Mouse (Mus musculus): ENCODE results near the gene Rit1. TPM values are rescaled to one million over a fixed set of nuclear protein-coding genes. Genes with fewer than 3 reads are reported as not detected.
"Not testable (repeated sequence)": the region's sequence is repeated elsewhere in the genome, so short reads cannot be mapped to it uniquely, and the experiment has no call there.

Rit1 gene
- polyA plus RNA-seq, 1 experiment = 22.5 TPM

DNA sequence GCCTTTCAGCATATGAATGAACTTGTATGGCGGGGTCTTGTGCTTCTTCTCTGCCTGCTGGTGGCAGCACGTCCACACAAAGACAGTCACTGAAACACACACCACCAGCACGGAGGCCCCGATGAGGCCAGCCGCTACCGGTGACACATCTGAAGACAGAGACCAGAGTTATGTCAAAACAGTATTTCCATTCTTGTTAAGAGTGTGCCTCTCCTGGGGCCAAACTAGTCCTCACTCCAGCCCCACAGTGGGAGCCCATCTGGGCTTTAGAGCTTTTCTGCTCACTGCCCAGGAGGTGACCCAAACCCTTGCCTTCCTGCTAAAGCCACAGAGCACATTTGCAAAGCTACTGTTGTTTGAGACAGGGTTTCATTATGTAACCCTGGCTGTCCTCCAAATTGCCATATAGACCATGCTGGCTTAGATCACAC lies 45.8 kb downstream of the Rit1 start:
- no peak overlapping the region for H3K27ac ChIP-seq (replicated peaks; ENCODE audit: low read depth, low read length)
- H3K4me3 ChIP-seq (ENCODE audit: insufficient read depth, low read depth, low read length) = no peak overlapping the region
- peaks cover 8% of the 10 kb centered on the region for H3K4me1 ChIP-seq (ENCODE audit: control insufficient read depth, insufficient read depth, insufficient read length, low read length)

DNA sequence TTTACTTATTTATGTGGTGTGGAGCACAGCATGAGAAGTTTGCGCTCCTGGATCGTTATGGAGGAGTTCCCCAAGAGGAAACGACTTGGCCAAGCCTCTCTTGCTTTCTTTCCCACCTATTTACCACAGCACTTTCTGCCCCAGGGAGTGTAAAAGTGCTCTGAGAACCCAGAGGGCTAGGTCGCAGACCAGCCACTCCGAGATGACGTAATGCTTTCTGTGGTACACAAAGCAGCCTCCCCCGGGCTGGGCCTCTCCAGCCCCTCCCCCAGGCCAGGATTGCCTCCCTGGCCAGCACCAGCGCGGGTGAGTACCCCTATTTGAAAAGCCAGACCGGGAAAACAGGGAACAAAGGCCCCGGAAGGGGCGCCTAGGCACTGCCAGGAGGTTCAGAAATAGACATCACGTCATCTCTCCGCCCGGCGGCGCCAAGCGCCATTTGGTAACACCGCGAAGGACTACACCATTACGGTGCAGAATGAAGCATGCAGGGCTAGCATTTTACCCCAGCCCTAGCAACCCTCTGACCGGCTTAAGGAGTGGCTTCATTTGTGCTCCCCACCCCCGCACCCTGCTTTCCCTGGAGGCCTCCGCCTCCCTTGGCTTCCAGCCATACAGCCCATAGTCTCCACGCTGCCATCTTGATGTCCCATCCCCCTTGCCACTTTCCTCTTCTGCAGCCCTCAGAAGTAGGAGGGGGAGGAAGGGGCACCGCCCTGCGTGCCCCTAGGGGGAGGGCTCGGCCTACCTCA lies 54.7 kb downstream of the Rit1 start:
- Histone ChIP-seq H3K27ac (replicated peaks; ENCODE audit: low read depth, low read length) (peak overlapping the region; percentile 58), H3K4me3 (ENCODE audit: insufficient read depth, low read depth, low read length) (peak overlapping the region; percentile 54)
- not testable (repeated sequence) for H3K4me1 ChIP-seq (ENCODE audit: control insufficient read depth, insufficient read depth, insufficient read length, low read length)

DNA sequence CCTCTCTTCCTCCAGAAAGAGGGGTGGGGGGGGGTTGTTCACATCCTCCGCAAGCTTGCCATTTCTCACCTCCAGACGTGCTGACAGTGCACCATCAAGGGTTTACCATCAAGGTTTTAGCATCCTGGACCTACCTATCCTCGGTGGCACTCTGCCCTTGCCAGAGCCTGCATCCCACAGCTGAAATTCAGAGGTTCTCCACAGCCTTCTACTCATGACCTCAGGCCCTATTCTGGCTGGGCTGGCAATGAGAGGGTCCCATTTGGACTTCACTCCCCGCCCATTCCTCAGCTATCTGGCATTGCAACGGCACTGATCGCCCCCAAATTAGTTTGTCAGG lies 55.3 kb downstream of the Rit1 start:
- H3K27ac ChIP-seq (replicated peaks; ENCODE audit: low read depth, low read length); H3K4me1 ChIP-seq (ENCODE audit: control insufficient read depth, insufficient read depth, insufficient read length, low read length): not testable (repeated sequence)
- H3K4me3 ChIP-seq (ENCODE audit: insufficient read depth, low read depth, low read length) = peak overlapping the region; percentile 54; the same call in 1 of the 2 replicates

DNA sequence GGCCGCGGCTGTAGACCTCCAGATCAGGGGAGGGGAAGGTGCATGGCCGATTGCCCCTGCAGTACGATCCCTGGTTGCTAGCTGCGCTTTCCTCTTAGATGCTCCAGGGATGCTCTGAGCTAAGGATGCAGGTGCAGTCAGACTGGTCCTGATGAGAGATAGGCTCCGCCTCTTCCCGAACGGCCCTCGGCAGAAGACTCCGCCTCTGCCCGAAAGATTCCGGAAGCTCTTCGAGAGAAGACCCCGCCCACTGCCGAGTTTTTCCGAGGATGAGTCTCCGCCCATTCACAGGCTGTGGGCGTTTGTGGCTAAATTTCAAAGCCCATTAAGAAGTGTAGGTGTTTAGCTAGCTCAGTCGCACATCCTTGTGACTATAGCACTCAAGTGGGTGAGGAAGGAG lies 55.8 kb downstream of the Rit1 start:
- not testable (repeated sequence) for H3K4me1 ChIP-seq (ENCODE audit: control insufficient read depth, insufficient read depth, insufficient read length, low read length); H3K4me3 ChIP-seq (ENCODE audit: insufficient read depth, low read depth, low read length); H3K27ac ChIP-seq (replicated peaks; ENCODE audit: low read depth, low read length)

DNA sequence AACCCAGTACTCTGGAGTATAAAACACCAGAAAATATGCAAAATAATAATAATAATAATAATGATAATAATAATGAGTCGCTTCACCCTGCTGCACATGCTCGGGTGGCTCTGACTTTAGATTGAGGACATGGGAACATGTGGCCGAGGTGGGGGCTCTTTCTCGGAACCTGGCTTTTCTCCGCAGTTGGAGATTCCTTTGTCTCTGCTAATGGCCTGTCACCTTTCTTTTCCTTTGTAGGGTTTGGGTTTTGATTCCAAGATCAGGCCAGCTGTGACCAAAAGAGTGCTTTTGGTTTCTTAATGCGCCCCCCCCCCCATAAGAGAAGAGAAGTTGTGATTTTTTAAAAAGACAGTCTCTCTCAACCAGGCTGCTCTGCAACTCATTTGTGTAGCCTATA lies 56.5 kb downstream of the Rit1 start:
- H3K27ac ChIP-seq (replicated peaks; ENCODE audit: low read depth, low read length); H3K4me1 ChIP-seq (ENCODE audit: control insufficient read depth, insufficient read depth, insufficient read length, low read length): not testable (repeated sequence)

DNA sequence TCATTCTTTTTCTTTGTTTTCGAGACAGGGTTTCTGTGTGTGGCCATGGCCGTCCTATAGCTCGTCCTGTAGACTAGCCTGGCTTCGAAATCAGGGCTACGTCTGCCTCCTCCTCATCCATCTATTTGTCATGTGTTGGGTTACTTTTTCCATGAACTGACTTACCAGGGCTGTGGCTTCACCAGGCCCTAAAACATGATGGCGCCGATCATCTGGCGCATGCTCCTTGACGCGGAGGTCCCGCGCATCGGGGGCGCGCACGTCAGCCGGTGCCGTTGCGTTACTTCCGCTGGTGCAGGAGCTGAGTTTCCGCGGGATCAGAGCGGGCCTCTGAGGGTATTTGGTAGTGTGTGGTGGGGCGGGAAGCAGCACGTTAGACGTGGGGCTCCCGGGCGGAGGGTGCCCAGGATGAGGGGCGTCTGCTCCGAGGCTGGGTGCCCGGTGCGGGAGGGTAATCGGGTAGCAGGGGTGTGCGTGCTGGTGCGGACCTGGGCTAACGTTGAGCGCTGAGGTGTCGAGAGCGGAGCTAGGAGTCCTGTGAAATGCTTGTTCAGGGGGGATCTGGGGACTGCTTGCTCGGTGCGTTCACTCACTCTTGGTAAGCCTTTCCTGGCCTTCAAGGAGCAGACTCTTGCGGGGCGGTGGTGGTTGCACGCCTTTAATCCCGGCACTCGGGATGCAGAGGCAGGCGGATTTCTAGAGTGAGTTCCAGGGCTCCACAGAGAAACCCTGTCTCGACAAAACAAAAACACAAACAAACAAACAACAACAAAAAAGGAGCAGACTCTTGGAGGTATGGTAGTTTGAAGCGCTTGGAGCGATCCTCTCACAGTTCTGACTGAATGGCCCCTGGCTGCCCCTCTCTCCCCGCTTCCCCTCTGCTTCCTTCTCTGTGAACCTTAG lies 58.6 kb downstream of the Rit1 start, which contains the start of gene Syt11:
Gene Syt11, minus strand, starts transcription at position 226 of the 903 bp plus-strand sequence.
- Histone ChIP-seq H3K4me3 (ENCODE audit: insufficient read depth, low read depth, low read length) (peak within 1 kb of the TSS; percentile 65), H3K27ac (replicated peaks; ENCODE audit: low read depth, low read length) (peak within 1 kb of the TSS; percentile 43; the same call in 1 of the 2 replicates)
- not testable (repeated sequence) for H3K4me1 ChIP-seq (ENCODE audit: control insufficient read depth, insufficient read depth, insufficient read length, low read length)

More for the DNA sequence above, 56.5 kb downstream of the Rit1 start:
- not testable (repeated sequence) for H3K4me3 ChIP-seq (ENCODE audit: insufficient read depth, low read depth, low read length)

Other genes with a start within 250 kb of the Rit1 start
- 33.8 and 35.7 TPM in 2 replicates for gene Lmna, start 206.9 kb upstream of the Rit1 start, polyA plus RNA-seq (2012; ENCODE audit: insufficient read depth, insufficient read length, missing spikeins)
- 0.16 and 0.21 TPM in 2 replicates for gene Mex3a, start 184.4 kb upstream of the Rit1 start, polyA plus RNA-seq (2012; ENCODE audit: insufficient read depth, insufficient read length, missing spikeins)
- gene Rab25, start 168.5 kb upstream of the Rit1 start, polyA plus RNA-seq (2012; ENCODE audit: insufficient read depth, insufficient read length, missing spikeins) = not detected in 2 replicates
- gene Lamtor2, start 163.8 kb upstream of the Rit1 start, polyA plus RNA-seq (2012; ENCODE audit: insufficient read depth, insufficient read length, missing spikeins) = 209 and 224 TPM in 2 replicates
- gene Ubqln4, start 163.1 kb upstream of the Rit1 start, polyA plus RNA-seq (2012; ENCODE audit: insufficient read depth, insufficient read length, missing spikeins) = 36.6 and 42.2 TPM in 2 replicates
- gene Ssr2, start 141.0 kb upstream of the Rit1 start, polyA plus RNA-seq (2012; ENCODE audit: insufficient read depth, insufficient read length, missing spikeins) = 84.2 and 89.0 TPM in 2 replicates
- gene Arhgef2, start 110.9 kb upstream of the Rit1 start, polyA plus RNA-seq (2012; ENCODE audit: insufficient read depth, insufficient read length, missing spikeins) = 13.7 and 23.6 TPM in 2 replicates
- gene Rxfp4, start 63.7 kb upstream of the Rit1 start, polyA plus RNA-seq (2012; ENCODE audit: insufficient read depth, insufficient read length, missing spikeins) = not detected in 2 replicates
- gene Khdc4, start 31.0 kb upstream of the Rit1 start, polyA plus RNA-seq (2012; ENCODE audit: insufficient read depth, insufficient read length, missing spikeins) = 17.1 and 28.6 TPM in 2 replicates
- gene Syt11, start 58.3 kb downstream of the Rit1 start, polyA plus RNA-seq (2012; ENCODE audit: insufficient read depth, insufficient read length, missing spikeins) = 3.3 and 6.7 TPM in 2 replicates
- 6.3 and 9.2 TPM in 2 replicates for gene Gon4l, start 118.4 kb downstream of the Rit1 start, polyA plus RNA-seq (2012; ENCODE audit: insufficient read depth, insufficient read length, missing spikeins)
- 6.1 and 9.3 TPM in 2 replicates for gene Msto1, start 197.2 kb downstream of the Rit1 start, polyA plus RNA-seq (2012; ENCODE audit: insufficient read depth, insufficient read length, missing spikeins)
- 10.6 and 14.2 TPM in 2 replicates for gene Ash1l, start 233.8 kb downstream of the Rit1 start, polyA plus RNA-seq (2012; ENCODE audit: insufficient read depth, insufficient read length, missing spikeins)
- gene Dap3, start 234.3 kb downstream of the Rit1 start, polyA plus RNA-seq (2012; ENCODE audit: insufficient read depth, insufficient read length, missing spikeins) = 137 and 144 TPM in 2 replicates

Data from brown adipose tissue, adult 24 weeks (tissue).